Mouse (Mus musculus): Measurements from ENCODE around the gene Hhat.

Hhat gene

DNA sequence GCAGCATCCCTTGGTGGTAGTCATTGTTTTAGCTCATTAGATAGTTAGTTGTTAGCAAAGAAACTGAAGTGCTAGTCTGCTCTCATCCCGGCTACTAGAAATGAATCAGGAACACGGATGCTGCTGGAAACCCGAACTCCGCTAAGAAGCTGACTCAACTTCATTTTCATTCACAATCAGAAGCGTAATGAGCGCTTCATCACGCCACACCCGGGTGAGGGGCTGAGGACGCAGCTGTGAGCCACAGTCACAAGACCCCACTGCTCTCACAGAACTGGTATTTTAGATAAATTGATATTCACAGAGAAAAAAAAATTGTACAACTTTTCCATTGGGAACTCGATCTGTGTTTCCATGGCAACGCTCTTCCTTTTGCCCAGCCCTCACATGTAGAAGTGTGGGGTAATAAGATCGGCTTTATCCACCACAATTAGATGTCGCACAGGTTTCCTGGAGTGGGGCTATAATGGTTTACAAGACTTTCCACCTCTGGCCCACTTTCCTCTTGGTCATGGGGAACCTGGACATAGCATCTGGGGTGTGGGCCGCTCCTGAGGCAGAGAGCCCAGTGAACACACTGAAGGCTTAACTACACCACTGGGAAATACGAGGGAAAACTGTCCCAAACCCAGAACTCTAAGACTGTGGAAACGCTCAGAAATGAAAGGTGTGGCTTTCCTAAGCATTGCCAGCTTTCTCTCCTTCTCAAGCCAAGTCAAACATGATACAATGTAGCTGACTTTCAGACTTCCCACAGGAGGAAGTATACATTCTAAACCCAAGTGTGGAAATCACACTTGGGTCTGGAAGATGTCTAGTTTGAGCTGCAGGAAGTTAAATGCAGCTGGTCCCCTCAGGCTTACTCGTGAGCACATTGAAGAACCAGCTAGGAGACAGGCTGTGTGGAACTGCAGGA, 14.3 kb upstream of the Hhat start:
- DNase-seq (ENCODE audit: low spot score) = no peak

DNA sequence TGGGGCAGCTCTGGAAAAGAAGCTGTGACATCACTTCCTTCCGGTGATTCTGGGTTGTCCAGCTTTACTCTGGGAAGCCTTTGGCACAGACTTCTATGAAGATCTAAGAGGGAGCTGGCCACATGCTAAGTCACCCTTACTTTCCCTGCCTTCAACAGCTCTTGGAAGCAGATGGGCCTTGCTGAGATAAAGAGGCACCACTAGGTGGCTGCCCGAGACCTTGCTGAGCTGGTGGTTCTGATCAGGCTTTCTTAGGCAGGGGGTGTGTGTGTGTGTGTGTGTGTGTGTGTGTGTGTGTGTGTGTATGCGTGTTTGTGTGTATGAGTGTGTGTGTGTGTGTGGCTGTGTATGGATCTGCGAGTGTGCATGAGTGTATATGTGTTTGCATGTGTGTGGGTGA, 13.4 kb upstream of the Hhat start:
- peak; percentile 33 for DNase-seq (ENCODE audit: low spot score)

DNA sequence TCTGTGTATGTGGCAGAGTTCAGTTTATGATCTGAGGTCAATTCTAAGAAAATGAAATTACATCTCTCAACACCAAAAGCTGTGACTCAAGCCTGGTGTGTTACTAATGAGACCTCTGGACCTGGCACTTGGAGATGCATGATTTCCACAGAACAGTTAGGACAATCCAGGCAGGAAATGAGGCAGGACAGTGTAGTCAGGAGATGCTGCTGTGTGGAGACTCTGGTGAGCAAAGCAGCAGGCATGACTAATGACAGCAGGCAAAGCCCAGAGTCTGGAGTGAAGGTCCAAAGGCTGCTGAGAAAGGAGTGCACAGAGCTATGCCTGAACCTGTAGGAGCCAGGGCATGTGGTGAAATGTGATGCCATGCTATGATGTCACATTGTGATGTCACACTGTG, 10.2 kb upstream of the Hhat start:
- DNase-seq (ENCODE audit: low spot score) = no peak

DNA sequence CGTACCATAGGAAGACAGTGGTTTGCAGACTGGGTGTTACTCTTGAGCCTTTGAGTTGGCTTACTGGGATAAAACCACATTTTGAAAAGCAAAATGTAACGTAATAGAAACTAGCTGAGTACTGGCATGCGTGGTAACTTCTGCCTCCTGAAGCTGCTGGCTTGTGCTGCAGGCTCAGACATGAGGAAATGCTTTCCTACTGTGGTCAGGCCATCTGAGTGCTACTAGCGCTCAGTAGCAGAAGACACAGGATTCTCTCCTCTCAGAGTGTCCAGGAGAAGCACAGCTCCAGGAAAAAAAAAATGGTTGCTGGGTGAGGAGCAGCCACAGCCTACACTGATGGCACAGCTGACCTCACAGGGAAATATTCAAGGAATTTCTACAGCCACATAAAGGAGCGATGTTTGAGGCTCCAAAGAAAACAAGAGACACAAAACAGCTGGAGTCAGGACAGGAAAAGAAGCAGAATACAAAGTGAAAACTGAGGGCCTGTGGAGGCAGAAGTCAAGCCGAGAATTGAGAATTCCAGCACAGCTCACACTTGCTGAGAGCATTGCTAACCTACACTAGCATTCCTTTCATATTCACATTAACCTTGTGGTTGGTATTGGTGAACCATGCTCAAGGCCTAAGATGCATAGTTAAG, 8.0 kb upstream of the Hhat start:
- no peak for DNase-seq (ENCODE audit: low spot score)

DNA sequence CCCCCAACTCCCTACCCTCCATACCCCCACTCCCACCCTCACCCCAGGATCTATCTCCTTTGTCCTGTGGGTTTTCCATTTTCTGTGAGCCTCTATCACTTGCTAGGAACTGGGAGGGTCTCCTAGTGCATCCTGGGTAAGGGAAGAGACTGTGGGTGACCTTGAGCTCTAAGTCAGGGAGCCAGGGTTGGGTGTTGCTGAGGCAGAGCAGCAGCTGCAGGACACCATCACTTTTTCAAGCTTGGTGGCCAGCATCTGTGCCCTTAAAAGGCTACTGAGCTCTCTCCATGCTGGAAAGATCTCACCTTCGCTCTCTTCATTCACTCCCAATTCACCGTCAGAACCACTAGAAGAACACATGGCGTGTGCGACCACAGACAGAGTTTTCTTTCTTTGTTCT, 7.2 kb upstream of the Hhat start:
- no peak for DNase-seq (ENCODE audit: low spot score)

DNA sequence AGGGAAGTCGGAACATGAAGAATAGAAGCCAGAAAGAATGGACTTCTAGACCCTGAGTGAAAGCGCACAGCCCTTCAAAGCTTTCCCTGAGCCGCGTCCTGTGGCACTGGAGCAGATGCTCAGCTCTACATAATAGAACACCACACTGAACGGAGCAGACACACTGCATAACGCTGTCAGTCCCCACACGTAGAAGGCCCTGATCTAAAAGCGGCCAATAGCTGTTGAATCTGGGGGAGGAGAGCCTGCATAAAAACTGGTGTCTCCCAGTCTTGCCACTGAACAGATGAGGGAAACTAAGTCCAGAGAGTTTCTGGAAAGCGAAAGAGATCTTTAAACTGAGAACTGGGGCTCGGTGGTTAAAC, 911 bp downstream of the Hhat start:
- DNase-seq (ENCODE audit: low spot score) = no peak

DNA sequence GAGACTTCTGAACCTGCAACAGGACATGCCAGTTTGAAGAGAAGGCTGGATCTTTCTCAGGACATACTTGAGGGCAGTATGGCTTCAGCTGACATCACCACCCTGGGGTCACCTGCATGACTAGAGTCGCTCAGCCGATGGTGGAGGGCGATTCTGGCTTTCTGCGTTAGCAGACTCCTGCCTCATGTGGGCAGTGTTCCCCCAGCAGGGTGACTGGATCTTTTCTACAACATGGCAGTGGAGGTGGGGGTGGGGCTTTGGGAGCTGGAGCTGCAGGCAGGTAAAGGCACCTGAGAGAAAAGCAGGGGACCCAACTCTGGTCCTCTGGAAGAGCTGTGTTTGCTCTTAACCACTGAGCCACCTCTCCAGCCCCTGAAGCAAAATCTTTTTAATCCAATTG, 5.5 kb downstream of the Hhat start:
- no peak for DNase-seq (ENCODE audit: low spot score)

DNA sequence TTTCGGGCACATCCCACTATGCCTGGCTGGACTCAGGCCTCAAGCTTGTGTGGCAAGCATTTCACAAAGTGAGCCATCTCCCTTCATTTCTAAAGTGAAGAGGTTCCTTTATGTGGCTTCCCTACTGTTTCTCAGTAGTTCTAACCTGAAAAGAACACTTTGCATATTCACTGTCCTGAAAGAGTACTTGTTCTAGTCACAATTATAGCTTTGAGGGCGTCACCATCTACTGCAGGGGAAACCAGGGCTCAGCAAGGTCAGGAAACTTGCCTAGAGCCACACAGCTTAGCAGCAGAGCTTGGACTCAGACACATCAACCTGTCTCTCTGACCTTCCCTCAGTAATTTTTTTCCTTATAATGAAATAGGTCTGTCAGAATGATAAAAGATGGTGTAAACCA, 6.5 kb downstream of the Hhat start:
- DNase-seq (ENCODE audit: low spot score) = no peak

DNA sequence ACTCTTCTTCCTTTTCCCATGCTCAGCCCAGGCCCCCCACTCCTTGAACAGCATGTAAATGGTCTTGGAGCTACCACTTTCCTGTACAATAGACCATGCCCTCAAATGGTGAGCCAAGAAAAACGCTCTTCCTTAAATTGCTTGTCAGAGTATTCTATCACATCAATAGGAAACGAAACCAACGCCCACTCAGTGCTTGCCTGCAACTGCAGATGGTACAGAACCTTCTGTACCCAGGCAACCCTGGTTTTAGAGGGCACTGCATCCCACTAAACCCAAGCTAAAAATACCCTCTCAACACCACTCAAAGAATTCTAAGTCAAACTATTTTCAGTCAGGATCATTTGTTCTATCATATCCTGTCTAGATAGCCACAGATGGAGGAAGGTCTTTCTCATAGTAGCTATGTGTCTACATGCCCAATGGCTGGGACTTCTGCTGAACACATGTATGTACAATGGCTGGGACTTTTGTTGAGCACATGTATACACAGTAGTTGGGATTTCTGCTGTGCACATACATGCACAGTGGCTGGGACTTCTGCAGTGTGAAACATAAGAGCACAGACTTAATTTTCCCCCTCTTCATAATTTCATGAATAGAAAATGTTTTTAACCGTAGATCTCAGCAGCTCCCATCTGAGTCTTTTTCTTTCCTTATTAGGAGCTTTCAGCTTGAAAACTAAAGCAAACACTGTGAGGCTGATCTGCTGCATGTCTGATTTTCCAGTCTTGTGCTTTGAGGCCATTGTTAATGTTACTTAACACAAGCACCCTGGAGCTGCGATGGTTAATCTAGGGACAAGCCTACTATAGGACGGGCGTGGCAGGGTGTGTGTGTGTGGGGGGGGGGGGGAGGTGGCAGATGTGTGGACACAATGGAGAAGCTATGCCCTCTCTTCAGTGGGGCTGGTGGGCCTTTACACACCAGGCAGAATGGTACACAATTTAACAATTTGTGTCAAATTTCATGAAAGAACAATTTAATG, 7.8 kb downstream of the Hhat start:
- DNase-seq (ENCODE audit: low spot score) = no peak

DNA sequence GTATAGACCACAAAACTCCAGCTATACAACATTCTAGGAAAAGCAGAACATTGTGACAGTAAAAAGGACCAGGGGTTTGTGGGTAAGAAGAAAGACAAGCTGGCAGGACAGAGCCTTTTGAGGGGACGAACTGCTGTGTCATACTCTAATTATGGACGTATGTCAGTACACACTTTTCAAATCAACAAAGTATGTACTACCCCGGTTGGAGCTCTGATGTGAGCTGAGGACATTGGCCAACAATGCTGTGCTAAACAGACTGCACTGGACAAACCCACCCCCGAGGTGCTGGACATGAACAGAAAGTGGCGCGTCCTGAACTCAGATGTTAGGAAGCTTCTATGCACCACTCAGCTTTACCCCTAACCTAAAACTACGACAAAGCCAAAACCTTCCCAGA, 14.3 kb downstream of the Hhat start:
- no peak for DNase-seq (ENCODE audit: low spot score)

DNA sequence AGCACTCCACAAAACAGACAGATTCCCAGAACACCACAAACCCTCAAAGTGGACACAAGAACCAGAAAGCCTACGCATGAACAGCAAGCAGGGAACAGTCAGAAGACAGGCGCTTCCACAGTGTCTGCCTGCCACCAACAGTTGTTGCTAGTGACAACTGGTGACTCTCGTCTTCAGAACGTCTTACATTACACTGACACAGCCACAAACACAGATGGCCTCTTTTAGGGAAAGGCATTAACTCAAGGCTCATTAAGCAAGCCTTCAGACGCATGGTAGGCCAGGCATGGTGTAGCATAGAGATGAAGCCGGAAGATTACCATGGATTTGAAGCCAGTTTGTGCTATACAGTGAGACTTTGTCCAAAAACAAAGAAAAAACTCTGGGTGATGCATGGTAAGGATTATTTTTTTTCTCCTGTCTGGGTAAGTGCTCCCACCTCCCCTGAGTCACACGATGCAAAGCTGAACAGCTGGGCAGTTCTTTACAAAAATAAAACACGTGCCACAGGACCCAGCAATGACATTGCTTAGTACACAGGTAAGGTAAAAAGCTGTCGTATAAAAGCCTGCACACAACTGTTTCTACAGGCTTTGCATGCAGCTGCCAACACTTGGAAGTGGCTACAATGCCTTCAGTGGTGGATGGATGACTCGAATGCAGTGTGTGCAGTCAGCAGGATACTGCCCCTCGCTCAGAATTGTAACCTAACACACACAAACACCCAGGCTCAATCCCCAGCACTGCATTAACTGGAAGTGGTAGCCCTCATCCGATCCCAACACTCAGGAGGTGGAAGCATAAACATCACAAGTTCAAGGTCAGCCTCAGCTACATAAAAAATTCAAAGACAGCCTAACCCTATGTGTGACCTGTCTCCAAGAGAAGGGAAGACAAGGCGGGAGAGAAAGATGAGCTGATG, 15.1 kb downstream of the Hhat start:
- no peak for DNase-seq (ENCODE audit: low spot score)

DNA sequence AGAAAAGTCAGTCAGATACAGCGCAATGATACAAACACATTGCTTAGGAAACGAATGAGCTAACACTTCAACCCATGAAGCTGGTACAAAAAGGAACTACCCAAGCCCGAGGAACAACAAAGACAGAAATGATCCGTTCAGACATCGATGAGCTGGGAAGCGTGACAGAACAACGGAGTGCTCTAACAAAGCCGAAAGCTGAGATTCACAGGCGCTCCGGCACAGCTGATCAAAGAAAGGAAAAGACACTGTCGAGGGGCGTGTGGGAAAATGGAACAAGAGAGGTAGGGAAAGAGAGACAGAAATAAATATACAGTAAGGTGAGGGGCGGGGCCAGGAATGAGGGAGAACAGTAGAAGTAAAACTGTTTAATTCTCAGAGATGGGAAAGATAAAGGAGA, 15.8 kb downstream of the Hhat start:
- DNase-seq (ENCODE audit: low spot score) = no peak

DNA sequence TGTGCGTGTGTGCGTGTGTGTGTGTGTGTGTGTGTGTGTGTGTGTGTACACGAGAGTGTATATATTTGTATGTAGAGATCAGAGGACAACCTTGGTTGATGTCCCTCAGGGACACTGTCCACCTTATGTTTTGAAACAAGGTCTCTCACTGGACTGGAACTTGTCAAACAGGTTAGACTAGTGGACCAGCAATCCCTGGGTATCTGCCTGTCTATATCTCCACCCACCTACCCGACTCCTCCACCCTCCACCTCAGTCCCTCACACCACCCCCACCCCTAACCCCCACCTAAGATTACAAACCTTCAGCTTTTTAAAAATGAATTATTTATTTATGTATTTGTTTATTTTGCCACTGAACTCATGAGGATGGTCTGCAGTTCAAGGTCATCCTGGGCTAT, 16.8 kb downstream of the Hhat start:
- no peak for DNase-seq (ENCODE audit: low spot score)

DNA sequence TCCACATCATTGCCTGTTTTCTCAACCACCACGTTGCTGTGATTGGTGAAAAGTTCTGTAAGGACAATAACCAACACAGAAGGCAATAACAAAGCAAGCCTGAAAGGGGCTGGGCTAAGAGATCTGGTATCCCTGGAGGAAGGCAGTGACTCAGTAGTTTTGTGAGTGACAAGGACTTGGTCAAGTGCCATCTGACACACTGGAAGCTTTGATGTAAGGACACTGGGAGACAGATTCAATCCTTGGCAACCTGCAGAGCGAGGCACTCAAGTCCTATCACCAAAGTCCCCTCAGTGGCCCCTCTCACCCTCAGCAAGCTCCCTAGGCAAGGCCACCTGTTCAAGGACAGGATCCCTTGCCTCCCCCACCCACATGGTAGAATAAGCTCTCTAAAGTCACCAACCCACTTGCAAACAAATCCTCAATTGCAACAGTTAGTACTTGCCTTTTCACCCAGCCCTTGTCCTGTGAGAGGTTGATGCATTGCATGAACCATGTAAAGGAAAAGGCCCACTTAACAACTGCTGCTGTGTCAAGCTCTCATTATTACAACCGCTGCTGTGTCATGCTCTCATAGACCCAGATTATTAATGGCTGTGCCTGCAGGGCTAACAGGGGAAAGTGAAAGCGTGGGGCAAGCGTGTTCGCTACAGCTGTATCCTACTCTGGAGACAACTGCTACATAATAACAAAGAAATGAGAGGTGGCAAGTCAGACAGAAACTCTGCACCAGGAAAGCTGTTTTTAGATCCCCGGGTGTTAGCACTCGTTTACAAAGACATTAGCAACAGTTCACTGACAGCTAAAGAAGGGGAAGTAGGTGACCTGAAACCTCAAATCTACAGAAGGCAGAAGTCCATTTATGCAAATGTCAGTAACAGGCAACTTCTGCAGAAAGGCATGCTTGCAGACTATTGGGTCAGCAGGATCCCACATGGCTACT, 18.1 kb downstream of the Hhat start:
- DNase-seq (ENCODE audit: low spot score) = no peak

DNA sequence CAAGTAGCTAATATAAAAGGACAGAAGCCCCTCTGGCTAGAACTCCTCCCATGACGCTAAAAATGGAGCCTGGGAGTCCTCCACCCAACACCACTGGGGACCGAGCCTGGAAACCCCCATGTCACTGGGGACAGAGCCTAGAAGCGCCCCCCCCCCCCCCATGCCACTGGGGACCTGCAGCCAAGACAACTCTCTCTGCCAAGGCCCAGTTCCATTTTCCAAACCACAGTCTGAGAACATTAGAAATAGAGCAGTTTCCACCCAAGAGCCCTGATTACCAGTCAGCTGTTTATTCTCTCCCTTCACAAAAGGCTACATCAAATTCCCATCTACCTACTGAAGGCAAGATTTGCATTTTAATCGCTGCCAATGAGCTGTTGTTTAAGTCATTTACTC, 21.0 kb downstream of the Hhat start:
- no peak for DNase-seq (ENCODE audit: low spot score)

DNA sequence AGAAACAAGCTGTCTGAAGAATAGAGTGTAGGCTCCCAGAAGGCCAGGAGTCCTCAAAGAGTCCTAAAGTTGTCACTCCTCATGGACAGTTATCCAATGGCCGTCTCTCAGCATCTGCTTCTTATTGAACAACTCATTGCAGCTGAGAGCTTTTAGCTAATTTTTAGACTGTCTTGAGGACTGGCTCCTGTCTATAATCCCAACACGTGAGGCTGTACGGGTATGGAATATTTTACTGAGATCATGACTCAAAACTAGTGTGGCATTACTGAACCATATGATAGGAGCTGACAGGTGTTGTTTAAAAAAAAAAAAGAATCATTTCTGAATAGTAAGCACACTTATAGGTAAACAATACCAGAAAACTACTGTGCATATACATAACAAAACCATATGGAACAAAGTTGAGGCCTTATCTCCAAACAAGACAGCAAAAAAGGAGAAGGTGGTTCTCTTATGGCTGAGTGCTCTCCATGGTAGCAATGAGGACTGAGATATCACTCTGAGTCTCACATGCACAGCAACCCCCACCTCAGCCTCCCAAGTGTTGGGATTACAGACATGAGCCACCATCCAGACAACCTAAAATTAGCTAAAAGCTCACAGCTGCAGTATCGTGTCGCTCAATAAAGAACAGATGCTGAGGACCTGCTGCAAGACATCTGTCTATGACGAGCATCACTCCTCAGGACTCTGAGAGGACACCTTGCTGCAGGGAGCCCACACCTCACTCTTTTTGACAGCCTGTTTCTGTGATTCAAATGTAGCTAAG, 21.6 kb downstream of the Hhat start:
- DNase-seq (ENCODE audit: low spot score) = no peak

DNA sequence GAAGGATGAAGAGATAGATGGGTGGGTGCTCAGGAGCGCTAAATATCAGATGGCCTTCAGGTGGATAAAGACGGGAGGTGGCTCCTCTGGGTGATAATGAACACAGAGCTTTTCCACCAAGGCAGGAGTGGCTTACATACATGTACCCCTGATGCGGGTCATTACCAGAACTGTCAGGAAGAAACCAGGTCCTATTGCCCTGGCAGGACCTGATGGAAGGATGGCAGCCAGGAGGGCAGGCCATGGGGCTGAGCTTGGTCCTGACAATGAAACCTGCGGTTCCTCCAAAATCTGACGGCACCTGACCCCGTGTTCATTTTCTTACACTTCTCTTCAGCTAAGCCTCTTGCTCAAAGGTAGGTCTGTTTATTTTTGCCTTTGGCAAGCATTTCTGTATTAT, 24.8 kb downstream of the Hhat start:
- DNase-seq (ENCODE audit: low spot score) = no peak

DNA sequence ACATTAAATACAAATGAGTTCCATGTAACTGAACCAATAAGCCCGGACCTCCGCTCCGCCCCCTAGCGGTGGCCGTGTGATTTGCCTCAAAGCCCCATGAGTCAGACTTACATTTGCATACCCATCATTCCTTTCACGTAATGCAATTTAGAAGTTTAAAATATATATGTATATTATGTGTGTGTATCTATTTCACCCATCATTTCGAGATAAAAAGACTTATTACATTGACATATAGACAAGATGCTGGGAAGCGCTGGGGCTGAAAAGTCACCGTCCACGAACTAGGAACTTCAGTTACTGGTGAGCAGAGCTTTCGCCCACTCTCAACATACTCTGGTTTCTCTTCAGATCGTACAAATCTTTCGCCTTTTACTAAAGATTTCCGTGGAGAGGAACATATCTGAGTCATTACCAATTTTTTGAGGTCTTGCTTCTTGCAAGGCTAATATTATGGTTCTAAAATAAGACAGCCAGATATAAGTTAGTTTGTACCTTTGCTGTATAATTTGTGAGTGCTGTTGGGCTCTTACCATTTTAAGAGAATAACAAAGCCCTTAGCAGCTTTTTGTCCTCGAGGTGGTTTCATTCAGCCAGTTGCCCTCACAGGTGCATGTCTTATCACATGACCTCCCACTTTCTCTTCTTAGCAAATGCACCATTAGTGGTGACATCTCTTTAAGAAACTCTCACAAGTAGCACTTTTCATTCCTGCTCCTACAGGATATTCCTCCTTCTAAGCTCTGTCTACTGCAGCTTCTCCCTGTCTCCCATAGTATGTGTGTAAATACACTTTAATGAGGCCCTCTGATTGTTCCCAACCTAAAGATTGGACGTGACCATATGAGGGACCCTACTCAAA, 25.6 kb downstream of the Hhat start:
- peak; percentile 55 for DNase-seq (ENCODE audit: low spot score)

DNA sequence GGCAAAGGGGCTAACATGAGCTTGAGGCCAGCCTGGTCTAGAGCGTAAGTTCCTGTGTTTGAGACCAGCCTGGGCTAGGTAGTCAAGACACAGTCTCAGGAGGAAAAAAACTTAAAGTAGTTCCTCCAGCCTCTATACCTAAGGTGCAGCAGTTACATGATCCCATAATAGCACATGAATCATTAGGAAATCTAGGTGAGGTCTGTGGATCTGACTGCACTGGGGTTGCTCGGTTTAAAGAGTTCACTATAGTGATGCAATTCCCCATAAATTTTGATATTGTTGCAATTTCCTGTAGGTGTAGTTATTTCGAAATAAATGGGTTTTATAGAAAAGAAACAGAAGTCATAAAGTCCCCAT, 26.2 kb downstream of the Hhat start:
- DNase-seq (ENCODE audit: low spot score) = no peak
